10 mouse cellular contexts compared by ENCODE assay signal in the genomic region with DNA sequence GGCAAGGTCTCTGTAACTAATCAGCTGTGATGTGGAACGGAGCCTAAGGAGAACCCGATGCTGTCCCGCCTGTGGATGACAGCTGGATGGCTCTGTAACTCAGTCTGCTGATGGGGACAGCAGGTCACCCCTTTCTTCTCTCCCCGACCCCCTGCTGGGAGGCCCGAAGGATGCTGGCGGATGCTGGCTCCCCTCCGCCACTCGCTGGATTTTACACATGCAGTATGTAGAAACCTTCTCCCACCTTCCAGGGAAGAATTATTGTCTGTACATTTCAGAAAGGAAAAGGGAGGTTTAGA. TPM values are rescaled to one million over a fixed set of nuclear protein-coding genes. Genes with fewer than 3 reads are reported as not detected.
A peak's percentile ranks its signal among the peaks of the same experiment; 100 is the strongest.
DNase-seq lines count a peak whose midpoint lies in the region; ATAC-seq and TF ChIP-seq lines count a peak whose summit lies in the region.
"Had no signal": no experiment of that assay in that cellular context is flagged by ENCODE, and none has a peak within 500 bp of the region (broad histone marks: within the 10 kb centered on the region; RNA-seq: fewer than 3 reads in every experiment).

No protein-coding gene starts in this region.

- DNase-seq in intestine, embryonic 14.5 days (ENCODE audit: low spot score), result no peak
- peak; percentile 58 for DNase-seq in midbrain, postnatal 0 days (ENCODE audit: low spot score)
- no peak for DNase-seq in left cerebral cortex, postnatal 14 days (ENCODE audit: low spot score in 2 of 2)
- no peak for DNase-seq in cerebellum, postnatal 25 days
- DNase-seq: lung, adult 18-20 months had no signal

- H3K9me3 ChIP-seq in intestine, embryonic 14.5 days (ENCODE audit: control insufficient read depth, low read length), result no peaks in the 10 kb centered on the region
- no peaks in the 10 kb centered on the region for H3K9me3 ChIP-seq in intestine, embryonic 15.5 days
- H3K9me3 ChIP-seq in embryonic facial prominence, embryonic 12.5 days, result no peaks in the 10 kb centered on the region
- no peaks in the 10 kb centered on the region for H3K9me3 ChIP-seq in hindbrain, embryonic 13.5 days
- no peaks in the 10 kb centered on the region for H3K9me3 ChIP-seq in midbrain, postnatal 0 days (ENCODE audit: low read length)
- H3K9me3 ChIP-seq: G1E had no signal

- no peak overlapping the region for H3K4me3 ChIP-seq in intestine, embryonic 14.5 days (ENCODE audit: low read depth, low read length)
- no peak overlapping the region for H3K4me3 ChIP-seq in intestine, embryonic 15.5 days (replicated peaks)
- H3K4me3 ChIP-seq in embryonic facial prominence, embryonic 12.5 days, result no peak overlapping the region
- no peak overlapping the region for H3K4me3 ChIP-seq in hindbrain, embryonic 13.5 days
- no peak overlapping the region for H3K4me3 ChIP-seq in midbrain, postnatal 0 days (ENCODE audit: low read depth, low read length)

- H3K27me3 ChIP-seq in intestine, embryonic 14.5 days (replicated peaks; ENCODE audit: control insufficient read depth, insufficient read depth, low read length), result no peaks in the 10 kb centered on the region
- H3K27me3 ChIP-seq in intestine, embryonic 15.5 days (replicated peaks), result no peaks in the 10 kb centered on the region; the same call in 1 of the 2 replicates
- H3K27me3 ChIP-seq in embryonic facial prominence, embryonic 12.5 days, result peaks cover 33% of the 10 kb centered on the region
- peaks cover 52% of the 10 kb centered on the region for H3K27me3 ChIP-seq in hindbrain, embryonic 13.5 days
- no peaks in the 10 kb centered on the region for H3K27me3 ChIP-seq in midbrain, postnatal 0 days (ENCODE audit: insufficient read depth, low read length)

- TF ChIP-seq CTCF in midbrain, postnatal 0 days (IDR thresholded peaks at IDR 0.05), result no peak

- peaks cover 28% of the 10 kb centered on the region for H3K4me1 ChIP-seq in intestine, embryonic 14.5 days (replicated peaks; ENCODE audit: control insufficient read depth, insufficient read depth, low read length)
- peaks cover 26% of the 10 kb centered on the region for H3K4me1 ChIP-seq in intestine, embryonic 15.5 days (replicated peaks)
- peaks cover 32% of the 10 kb centered on the region for H3K4me1 ChIP-seq in embryonic facial prominence, embryonic 12.5 days
- peaks cover 25% of the 10 kb centered on the region for H3K4me1 ChIP-seq in hindbrain, embryonic 13.5 days (replicated peaks)
- H3K4me1 ChIP-seq in midbrain, postnatal 0 days (ENCODE audit: insufficient read depth, low read length), result peaks cover under 1% of the 10 kb centered on the region; the same call in 1 of the 2 replicates

- no peak overlapping the region for H3K9ac ChIP-seq in intestine, embryonic 14.5 days (ENCODE audit: low read length)
- no peak overlapping the region for H3K9ac ChIP-seq in intestine, embryonic 15.5 days
- H3K9ac ChIP-seq in embryonic facial prominence, embryonic 12.5 days, result 0 out of 2 replicates have a peak overlapping the region, but pooled peaks have one; percentile 17
- peak overlapping the region; percentile 29; the same call in 1 of the 2 replicates for H3K9ac ChIP-seq in hindbrain, embryonic 13.5 days
- H3K9ac ChIP-seq in midbrain, postnatal 0 days (replicated peaks; ENCODE audit: low read length, poor library complexity, severe bottlenecking), result no peak overlapping the region

- no peak for ATAC-seq in intestine, embryonic 14.5 days (replicated peaks; ENCODE audit: low FRiP score, low TSS enrichment, low read depth)
- ATAC-seq in intestine, embryonic 15.5 days, result no peak
- ATAC-seq in embryonic facial prominence, embryonic 12.5 days (ENCODE audit: insufficient number of reproducible peaks, insufficient read depth, low FRiP score, low TSS enrichment), result no peak
- no peak for ATAC-seq in hindbrain, embryonic 13.5 days (ENCODE audit: low FRiP score)
- no peak for ATAC-seq in midbrain, postnatal 0 days (ENCODE audit: low FRiP score)

- no peak overlapping the region for H3K27ac ChIP-seq in intestine, embryonic 14.5 days (ENCODE audit: low read depth)
- H3K27ac ChIP-seq in intestine, embryonic 15.5 days, result no peak overlapping the region
- peak overlapping the region; percentile 60; the same call in 1 of the 2 replicates for H3K27ac ChIP-seq in embryonic facial prominence, embryonic 12.5 days
- no peak overlapping the region for H3K27ac ChIP-seq in hindbrain, embryonic 13.5 days
- no peak overlapping the region for H3K27ac ChIP-seq in midbrain, postnatal 0 days (ENCODE audit: low read depth, low read length)

- H3K36me3 ChIP-seq in intestine, embryonic 14.5 days (ENCODE audit: control insufficient read depth, insufficient read depth, low read length), result no peaks in the 10 kb centered on the region
- H3K36me3 ChIP-seq in intestine, embryonic 15.5 days, result no peaks in the 10 kb centered on the region
- H3K36me3 ChIP-seq in embryonic facial prominence, embryonic 12.5 days, result no peaks in the 10 kb centered on the region
- H3K36me3 ChIP-seq in hindbrain, embryonic 13.5 days, result no peaks in the 10 kb centered on the region
- H3K36me3 ChIP-seq in midbrain, postnatal 0 days (ENCODE audit: insufficient read depth, low read length), result no peaks in the 10 kb centered on the region
- H3K36me3 ChIP-seq: G1E had no signal

- H3K4me2 ChIP-seq in intestine, embryonic 14.5 days (ENCODE audit: low read length), result 0 out of 2 replicates have a peak overlapping the region, but pooled peaks have one; percentile 16
- no peak overlapping the region for H3K4me2 ChIP-seq in intestine, embryonic 15.5 days (replicated peaks)
- H3K4me2 ChIP-seq in embryonic facial prominence, embryonic 12.5 days (replicated peaks), result peak overlapping the region; percentile 32; the same call in 1 of the 2 replicates
- H3K4me2 ChIP-seq in hindbrain, embryonic 13.5 days, result peak overlapping the region; percentile 16
- H3K4me2 ChIP-seq in midbrain, postnatal 0 days (ENCODE audit: low read depth, low read length, poor library complexity, severe bottlenecking), result no peak overlapping the region

- 26% methylated on average over 8 of the region's 8 CpGs for WGBS in intestine, embryonic 14.5 days
- 26% methylated on average over 8 of the region's 8 CpGs for WGBS in intestine, embryonic 15.5 days
- 6% methylated on average over 8 of the region's 8 CpGs for WGBS in embryonic facial prominence, embryonic 12.5 days
- WGBS in hindbrain, embryonic 13.5 days, result 5% methylated on average over 8 of the region's 8 CpGs
- WGBS in midbrain, postnatal 0 days, result 8% methylated on average over 8 of the region's 8 CpGs

- intact Hi-C loops in left cerebral cortex, postnatal 14 days (cut with DNase I), result no loop called here

RNA-seq across cellular contexts. Expression of a gene that starts 4.7 kb away (rescaled TPM):
- 19.2 and 20.4 TPM in 2 replicates for polyA plus RNA-seq in intestine, embryonic 14.5 days (2014; fragmentation: Nextera tagmentation; extraction: Ambion mirVana)
- 15.6 and 15.8 TPM in 2 replicates for polyA plus RNA-seq in intestine, embryonic 15.5 days (2015; fragmentation: Nextera tagmentation; extraction: Ambion mirVana)
- polyA plus RNA-seq in embryonic facial prominence, embryonic 12.5 days (2016; fragmentation: Nextera tagmentation; extraction: Ambion mirVana), result 15.4 and 19.1 TPM in 2 replicates
- polyA plus RNA-seq in hindbrain, embryonic 13.5 days (2015; fragmentation: Nextera tagmentation; extraction: Ambion mirVana), result 7.5 and 9.4 TPM in 2 replicates
- 3.4 and 6.0 TPM in 2 replicates for total RNA-seq in midbrain, postnatal 0 days (2014; rRNA removed)
- polyA plus RNA-seq in midbrain, postnatal 0 days (2015; fragmentation: Nextera tagmentation; extraction: Ambion mirVana), result 9.1 and 9.4 TPM in 2 replicates
- 1 to 10 TPM; 2.5 to 2.7 TPM for total RNA-seq in left cerebral cortex, postnatal 14 days (2021)
- polyA plus RNA-seq: G1E had no signal

RNA-seq across cellular contexts. Expression of a gene that starts 31.2 kb away (rescaled TPM):
- polyA plus RNA-seq in intestine, embryonic 14.5 days (2014; fragmentation: Nextera tagmentation; extraction: Ambion mirVana), result 2.9 TPM in 2 replicates
- polyA plus RNA-seq in intestine, embryonic 15.5 days (2015; fragmentation: Nextera tagmentation; extraction: Ambion mirVana), result 2.4 and 2.6 TPM in 2 replicates
- polyA plus RNA-seq in embryonic facial prominence, embryonic 12.5 days (2016; fragmentation: Nextera tagmentation; extraction: Ambion mirVana), result 1.7 and 2.2 TPM in 2 replicates
- 23.3 and 24.1 TPM in 2 replicates for polyA plus RNA-seq in hindbrain, embryonic 13.5 days (2015; fragmentation: Nextera tagmentation; extraction: Ambion mirVana)
- 47.2 and 48.6 TPM in 2 replicates for total RNA-seq in midbrain, postnatal 0 days (2014; rRNA removed)
- polyA plus RNA-seq in midbrain, postnatal 0 days (2015; fragmentation: Nextera tagmentation; extraction: Ambion mirVana), result 35.0 and 37.1 TPM in 2 replicates
- total RNA-seq in left cerebral cortex, postnatal 14 days (2021), result 10 to 100 TPM; 37.9 to 41.1 TPM
- total RNA-seq: hematopoietic stem cell, adult 5-6 weeks had no signal

RNA-seq across cellular contexts. Expression of a gene that starts 37.0 kb away (rescaled TPM):
- polyA plus RNA-seq in intestine, embryonic 14.5 days (2014; fragmentation: Nextera tagmentation; extraction: Ambion mirVana), result 83.5 and 86.2 TPM in 2 replicates
- polyA plus RNA-seq in intestine, embryonic 15.5 days (2015; fragmentation: Nextera tagmentation; extraction: Ambion mirVana), result 66.8 and 72.0 TPM in 2 replicates
- polyA plus RNA-seq in embryonic facial prominence, embryonic 12.5 days (2016; fragmentation: Nextera tagmentation; extraction: Ambion mirVana), result 79.0 and 88.2 TPM in 2 replicates
- polyA plus RNA-seq in hindbrain, embryonic 13.5 days (2015; fragmentation: Nextera tagmentation; extraction: Ambion mirVana), result 84.4 and 84.5 TPM in 2 replicates
- total RNA-seq in midbrain, postnatal 0 days (2014; rRNA removed), result 43.1 and 65.3 TPM in 2 replicates
- polyA plus RNA-seq in midbrain, postnatal 0 days (2015; fragmentation: Nextera tagmentation; extraction: Ambion mirVana), result 79.5 and 82.5 TPM in 2 replicates
- total RNA-seq in left cerebral cortex, postnatal 14 days (2021), result 10 to 100 TPM; 63.5 to 65.0 TPM

Comparison
In these comparisons a context has a peak if more than half of its experiments do, and no peak if none do; other contexts are left out.
1. H3K4me2 ChIP-seq: peak in intestine, embryonic 14.5 days (single experiment), embryonic facial prominence, embryonic 12.5 days (single experiment) and hindbrain, embryonic 13.5 days (single experiment); none in intestine, embryonic 15.5 days (single experiment) and midbrain, postnatal 0 days (single experiment).
2. H3K9ac ChIP-seq: peak in embryonic facial prominence, embryonic 12.5 days (single experiment) and hindbrain, embryonic 13.5 days (single experiment); none in intestine, embryonic 14.5 days (single experiment), intestine, embryonic 15.5 days (single experiment) and midbrain, postnatal 0 days (single experiment).